Mouse (Mus musculus): Measurements from ENCODE around the gene Ifi35. TPM values are rescaled to one million over a fixed set of nuclear protein-coding genes. Genes with fewer than 3 reads are reported as not detected.

Gene Ifi35
- total and polyA plus RNA-seq, 3 experiments = 11.5 to 25.5 (median 12.6) TPM

DNA sequence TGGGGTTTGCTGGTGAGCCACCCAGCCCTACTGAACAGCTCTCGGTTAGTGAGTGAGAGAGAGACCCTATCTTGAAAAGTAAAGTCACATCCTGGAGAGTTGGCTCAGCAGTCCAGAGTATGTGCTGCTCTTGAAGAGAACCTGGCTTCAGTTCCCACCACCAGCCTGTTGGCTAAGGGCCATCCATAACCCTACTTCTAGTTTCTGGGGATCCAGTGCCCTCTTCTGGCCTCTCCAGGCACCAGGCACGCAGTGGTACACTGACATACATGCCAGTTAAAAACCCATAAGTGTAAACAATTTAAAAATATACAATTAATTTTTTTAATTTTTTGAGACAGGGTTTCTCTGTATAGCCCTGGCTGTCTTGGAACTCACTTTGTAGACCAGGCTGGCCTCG, 2.2 kb downstream of the Ifi35 start:
- intact Hi-C loops (cut with DNase I) = no loop called here
- WGBS = 83% methylated on average over 3 of the region's 3 CpGs

DNA sequence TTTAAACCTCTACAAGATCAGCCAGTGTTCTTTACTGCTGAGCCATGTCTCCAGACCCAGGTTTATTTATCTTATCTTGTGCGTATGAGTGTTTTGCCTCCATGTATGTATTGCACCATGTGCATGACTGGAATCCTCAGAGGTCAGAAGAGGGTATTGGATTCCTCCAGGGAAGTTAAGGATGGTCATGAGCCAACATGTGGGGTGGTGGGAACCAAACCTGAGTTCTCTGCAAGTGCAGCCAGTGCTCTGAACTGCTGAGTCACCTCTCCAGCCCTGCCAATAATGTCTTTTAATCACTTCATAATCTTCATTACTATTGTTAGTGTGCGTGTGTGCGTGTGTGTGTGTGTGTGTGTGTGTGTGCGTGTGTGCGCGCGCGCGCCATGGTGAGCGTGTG, 3.3 kb downstream of the Ifi35 start:
- Histone ChIP-seq H3K36me3 (ENCODE audit: control insufficient read depth, insufficient read depth, low read length) (peaks cover 4% of the 10 kb centered on the region; the same call in 1 of the 2 replicates), H3K79me2 (replicated peaks; ENCODE audit: control insufficient read depth, insufficient read depth, low read length) (peaks cover 5% of the 10 kb centered on the region), H3K4me3 (no peak overlapping the region), H3K9ac (ENCODE audit: low read depth, low read length) (no peak overlapping the region), H3K27ac (no peak overlapping the region), H3K4me1 (ENCODE audit: control insufficient read depth, insufficient read depth, low read length) (peaks cover 8% of the 10 kb centered on the region), H3K27me3 (ENCODE audit: control insufficient read depth, insufficient read depth, low read length) (no peaks in the 10 kb centered on the region)
- TF ChIP-seq CTCF (IDR thresholded peaks at IDR 0.05) (no peak), POLR2A (IDR thresholded peaks at IDR 0.05; ENCODE audit: insufficient read depth, low read depth, low read length) (no peak), EP300 (IDR thresholded peaks at IDR 0.05; ENCODE audit: insufficient read depth, low read depth, low read length) (no peak)
- no peak for DNase-seq
- 92% methylated on average over 10 of the region's 10 CpGs for WGBS
- intact Hi-C loops (cut with DNase I) = no loop called here

More for the DNA sequence above, 2.2 kb downstream of the Ifi35 start:
- Histone ChIP-seq H3K4me3 (no peak overlapping the region), H3K27ac (no peak overlapping the region), H3K27me3 (ENCODE audit: control insufficient read depth, insufficient read depth, low read length) (no peaks in the 10 kb centered on the region), H3K4me1 (ENCODE audit: control insufficient read depth, insufficient read depth, low read length) (peaks cover 8% of the 10 kb centered on the region), H3K36me3 (ENCODE audit: control insufficient read depth, insufficient read depth, low read length) (peaks cover 4% of the 10 kb centered on the region; the same call in 1 of the 2 replicates), H3K79me2 (replicated peaks; ENCODE audit: control insufficient read depth, insufficient read depth, low read length) (peaks cover 5% of the 10 kb centered on the region), H3K9ac (ENCODE audit: low read depth, low read length) (no peak overlapping the region)
- TF ChIP-seq CTCF (IDR thresholded peaks at IDR 0.05) = peak; percentile 35
- no peak for TF ChIP-seq POLR2A (IDR thresholded peaks at IDR 0.05; ENCODE audit: insufficient read depth, low read depth, low read length)
- DNase-seq = no peak

DNA sequence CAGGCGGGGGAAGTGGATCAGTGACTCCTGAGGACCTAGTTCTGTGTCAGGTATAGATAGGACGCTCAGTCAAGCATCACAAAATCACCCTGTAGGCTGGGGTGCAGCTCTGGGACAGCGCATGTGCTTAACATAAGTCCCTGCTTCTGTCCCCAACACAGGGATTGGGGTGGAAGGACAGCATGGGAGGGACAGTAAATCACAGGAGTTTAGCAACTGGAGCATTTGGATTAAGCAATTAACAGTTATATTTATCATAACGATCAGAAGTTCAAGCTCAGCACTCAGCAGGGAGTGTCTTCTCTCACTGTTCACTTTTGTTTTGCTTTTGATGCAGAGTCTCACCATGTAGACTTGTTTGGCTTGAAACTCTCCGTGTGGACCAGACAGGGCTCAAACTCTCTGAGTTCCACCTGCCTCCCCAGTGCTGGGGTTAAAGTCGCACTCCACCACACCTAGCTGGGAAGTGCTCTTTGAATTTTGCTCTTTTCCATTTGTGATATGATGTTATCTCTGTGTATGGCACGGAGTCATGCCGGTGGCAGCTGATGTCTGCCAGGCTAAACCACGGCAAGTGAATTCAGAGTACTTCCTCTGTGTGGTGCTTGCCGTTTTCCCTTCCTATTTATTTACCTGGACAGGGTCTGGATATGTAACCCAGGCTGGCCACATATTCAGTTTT, 4.0 kb downstream of the Ifi35 start:
- no peak overlapping the region for H3K9ac ChIP-seq (ENCODE audit: low read depth, low read length)
- no peak for DNase-seq
- peaks cover 8% of the 10 kb centered on the region for H3K4me1 ChIP-seq (ENCODE audit: control insufficient read depth, insufficient read depth, low read length)
- no peak overlapping the region for H3K4me3 ChIP-seq
- peaks cover 5% of the 10 kb centered on the region for H3K79me2 ChIP-seq (replicated peaks; ENCODE audit: control insufficient read depth, insufficient read depth, low read length)
- no peak overlapping the region for H3K27ac ChIP-seq
- peaks cover 4% of the 10 kb centered on the region; the same call in 1 of the 2 replicates for H3K36me3 ChIP-seq (ENCODE audit: control insufficient read depth, insufficient read depth, low read length)
- 52% methylated on average over 10 of the region's 10 CpGs for WGBS
- intact Hi-C loops (cut with DNase I) = no loop called here
- H3K27me3 ChIP-seq (ENCODE audit: control insufficient read depth, insufficient read depth, low read length) = no peaks in the 10 kb centered on the region
- no peak for TF ChIP-seq CTCF (IDR thresholded peaks at IDR 0.05)

DNA sequence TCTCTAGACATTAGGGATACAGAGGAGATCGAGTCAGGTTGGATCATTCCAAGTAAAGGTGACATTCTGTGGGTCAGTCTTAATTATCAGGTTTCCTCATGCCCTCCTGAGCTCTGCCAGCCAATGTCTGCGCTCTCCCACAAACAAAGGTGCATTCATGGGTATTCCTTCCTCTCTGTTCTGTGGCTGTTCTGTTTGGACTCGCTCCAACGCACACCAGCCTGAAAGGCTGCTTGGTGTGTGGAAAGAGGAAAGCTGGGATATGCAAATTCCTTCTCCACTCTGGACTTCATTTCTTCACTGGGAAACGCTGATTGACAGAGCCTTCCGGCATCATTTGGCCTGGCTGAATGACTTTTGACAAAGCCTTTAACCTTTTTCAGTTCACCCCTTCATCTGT, 6.5 kb downstream of the Ifi35 start:
- intact Hi-C loops (cut with DNase I) = no loop called here
- H3K27me3 ChIP-seq (ENCODE audit: control insufficient read depth, insufficient read depth, low read length) = no peaks in the 10 kb centered on the region
- H3K36me3 ChIP-seq (ENCODE audit: control insufficient read depth, insufficient read depth, low read length) = peaks cover 4% of the 10 kb centered on the region; the same call in 1 of the 2 replicates
- H3K4me3 ChIP-seq = no peak overlapping the region
- peaks cover 5% of the 10 kb centered on the region for H3K79me2 ChIP-seq (replicated peaks; ENCODE audit: control insufficient read depth, insufficient read depth, low read length)
- DNase-seq = no peak
- H3K4me1 ChIP-seq (ENCODE audit: control insufficient read depth, insufficient read depth, low read length) = peaks cover 6% of the 10 kb centered on the region
- WGBS = 60% methylated on average over 6 of the region's 6 CpGs
- H3K9ac ChIP-seq (ENCODE audit: low read depth, low read length) = no peak overlapping the region
- TF ChIP-seq CTCF (IDR thresholded peaks at IDR 0.05) = no peak
- no peak for TF ChIP-seq EP300 (IDR thresholded peaks at IDR 0.05; ENCODE audit: insufficient read depth, low read depth, low read length)
- no peak for TF ChIP-seq POLR2A (IDR thresholded peaks at IDR 0.05; ENCODE audit: insufficient read depth, low read depth, low read length)
- no peak overlapping the region for H3K27ac ChIP-seq

DNA sequence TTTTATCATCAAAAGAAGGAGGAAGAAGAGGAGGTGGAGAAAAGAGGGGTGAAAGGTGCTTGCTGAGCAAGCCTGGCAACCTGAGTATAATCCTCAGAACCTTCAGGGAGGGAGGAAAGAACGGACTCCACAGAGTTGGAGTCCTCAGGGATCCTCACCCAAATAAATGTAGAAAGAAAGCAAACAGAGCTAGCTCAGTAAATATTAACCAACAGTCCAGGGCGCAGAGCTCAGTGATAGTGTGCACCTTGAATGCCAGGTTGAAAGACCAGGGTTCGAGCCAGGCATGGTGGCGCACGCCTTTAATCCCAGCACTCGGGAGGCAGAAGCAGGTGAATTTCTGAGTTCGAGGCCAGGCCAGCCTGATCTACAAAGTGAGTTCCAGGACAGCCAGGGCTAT, 7.4 kb downstream of the Ifi35 start:
- peaks cover 5% of the 10 kb centered on the region for H3K79me2 ChIP-seq (replicated peaks; ENCODE audit: control insufficient read depth, insufficient read depth, low read length)
- no peak for DNase-seq
- WGBS = 92% methylated on average over 7 of the region's 7 CpGs
- H3K27me3 ChIP-seq (ENCODE audit: control insufficient read depth, insufficient read depth, low read length) = no peaks in the 10 kb centered on the region
- H3K36me3 ChIP-seq (ENCODE audit: control insufficient read depth, insufficient read depth, low read length) = peaks cover 2% of the 10 kb centered on the region; the same call in 1 of the 2 replicates
- H3K27ac ChIP-seq = no peak overlapping the region
- TF ChIP-seq EP300 (IDR thresholded peaks at IDR 0.05; ENCODE audit: insufficient read depth, low read depth, low read length) = no peak
- no peak for TF ChIP-seq POLR2A (IDR thresholded peaks at IDR 0.05; ENCODE audit: insufficient read depth, low read depth, low read length)
- TF ChIP-seq CTCF (IDR thresholded peaks at IDR 0.05) = no peak
- H3K9ac ChIP-seq (ENCODE audit: low read depth, low read length) = no peak overlapping the region
- no peak overlapping the region for H3K4me3 ChIP-seq
- intact Hi-C loops (cut with DNase I) = no loop called here
- peaks cover 4% of the 10 kb centered on the region; the same call in 1 of the 2 replicates for H3K4me1 ChIP-seq (ENCODE audit: control insufficient read depth, insufficient read depth, low read length)

DNA sequence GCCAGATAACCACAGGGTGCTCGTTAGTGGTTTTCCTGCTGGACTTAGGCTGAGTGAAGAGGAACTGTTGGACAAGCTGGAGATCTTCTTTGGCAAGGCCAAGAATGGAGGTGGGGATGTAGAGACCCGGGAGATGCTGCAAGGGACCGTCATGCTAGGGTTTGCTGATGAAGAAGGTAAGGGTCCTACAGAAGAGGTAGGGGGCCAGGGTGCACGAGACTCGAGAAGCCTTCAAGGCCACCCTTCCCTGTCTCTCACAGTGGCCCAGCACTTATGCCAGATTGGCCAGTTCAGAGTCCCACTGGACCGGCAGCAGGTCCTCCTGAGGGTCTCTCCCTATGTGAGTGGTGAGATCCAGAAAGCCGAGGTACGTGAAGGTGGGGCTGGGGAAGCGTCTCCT, 9.4 kb downstream of the Ifi35 start:
- Histone ChIP-seq H3K27ac (no peak overlapping the region), H3K9ac (ENCODE audit: low read depth, low read length) (no peak overlapping the region), H3K4me1 (ENCODE audit: control insufficient read depth, insufficient read depth, low read length) (peaks cover 2% of the 10 kb centered on the region; the same call in 1 of the 2 replicates), H3K79me2 (replicated peaks; ENCODE audit: control insufficient read depth, insufficient read depth, low read length) (peaks cover 3% of the 10 kb centered on the region), H3K27me3 (ENCODE audit: control insufficient read depth, insufficient read depth, low read length) (no peaks in the 10 kb centered on the region), H3K36me3 (ENCODE audit: control insufficient read depth, insufficient read depth, low read length) (no peaks in the 10 kb centered on the region), H3K4me3 (no peak overlapping the region)
- 84% methylated on average over 9 of the region's 9 CpGs for WGBS
- TF ChIP-seq CTCF (IDR thresholded peaks at IDR 0.05) (no peak), POLR2A (IDR thresholded peaks at IDR 0.05; ENCODE audit: insufficient read depth, low read depth, low read length) (no peak), EP300 (IDR thresholded peaks at IDR 0.05; ENCODE audit: insufficient read depth, low read depth, low read length) (no peak)
- no peak for DNase-seq
- intact Hi-C loops (cut with DNase I) = no loop called here

Measured in heart, adult 2 months (tissue).